Mouse (Mus musculus) heart, postnatal 4 days (tissue): ENCODE data around the gene Selenoh. TPM values are rescaled to one million over a fixed set of nuclear protein-coding genes. Genes with fewer than 3 reads are reported as not detected.
"Not testable (repeated sequence)": the region's sequence is repeated elsewhere in the genome, so short reads cannot be mapped to it uniquely, and the experiment has no call there.

ENCODE experiments used
- DNase-seq: peaks from one replicate; pipeline ENCODE4 v3.0.0; 2021
- total RNA-seq, 2 experiments: library from RNA; stranded (reverse); gene quantifications; 2 replicates each; pipeline ENCODE4 v1.2.3; 2021

The Selenoh gene
- total RNA-seq, result 100 to 1,000 TPM; 109 to 112 TPM

- peak; percentile 88 for DNase-seq
Measured at GRCm38 (mm10) chr2:84670569-84670933, at the start of gene Selenoh. Gene Selenoh (minus strand): TSS chr2:84670770.

GRCm38 (mm10) chr2:84717357-84717756 lies 46.8 kb upstream of the Selenoh start:
- peak; percentile 16 for DNase-seq

GRCm38 (mm10) chr2:84716423-84717355 lies 46.1 kb upstream of the Selenoh start:
- DNase-seq, result no peak

- DNase-seq, result no peak
Measured at GRCm38 (mm10) chr2:84715562-84716361, 45.2 kb upstream of the Selenoh start.

GRCm38 (mm10) chr2:84714811-84715561 lies 44.4 kb upstream of the Selenoh start, which contains the start of gene Zdhhc5:
Gene Zdhhc5 (minus strand): TSS chr2:84715180.
- DNase-seq, result peak; percentile 99

GRCm38 (mm10) chr2:84714422-84714810 lies 43.8 kb upstream of the Selenoh start:
- DNase-seq, result no peak

- no peak for DNase-seq
Measured at GRCm38 (mm10) chr2:84711898-84712297, 41.3 kb upstream of the Selenoh start.

GRCm38 (mm10) chr2:84707523-84707922 lies 37.0 kb upstream of the Selenoh start:
- no peak for DNase-seq

- no peak for DNase-seq
Measured at GRCm38 (mm10) chr2:84705295-84705694, 34.7 kb upstream of the Selenoh start.

- no peak for DNase-seq
Measured at GRCm38 (mm10) chr2:84704329-84704728, 33.8 kb upstream of the Selenoh start.

- no peak for DNase-seq
Measured at GRCm38 (mm10) chr2:84703497-84703896, 32.9 kb upstream of the Selenoh start.

GRCm38 (mm10) chr2:84695007-84695695 lies 24.6 kb upstream of the Selenoh start:
- DNase-seq, result no peak

- DNase-seq, result no peak
Measured at GRCm38 (mm10) chr2:84690050-84690449, 19.5 kb upstream of the Selenoh start.

- DNase-seq, result no peak
Measured at GRCm38 (mm10) chr2:84688080-84688844, 17.7 kb upstream of the Selenoh start.

- no peak for DNase-seq
Measured at GRCm38 (mm10) chr2:84682605-84683183, 12.1 kb upstream of the Selenoh start.

- no peak for DNase-seq
Measured at GRCm38 (mm10) chr2:84679016-84679415, 8.4 kb upstream of the Selenoh start, which contains the start of gene Tmx2. Gene Tmx2 (minus strand): TSS chr2:84679140.

- DNase-seq, result peak; percentile 93
Measured at GRCm38 (mm10) chr2:84677968-84678880, 7.7 kb upstream of the Selenoh start, which contains the start of the genes Gm28635 and Med19. Gene Gm28635 (minus strand): TSS chr2:84678041. Gene Med19 (plus strand): TSS chr2:84678402.

GRCm38 (mm10) chr2:84677270-84677967 lies 6.8 kb upstream of the Selenoh start:
- no peak for DNase-seq

- DNase-seq, result not testable (repeated sequence)
Measured at GRCm38 (mm10) chr2:84671535-84671934, 965 bp upstream of the Selenoh start.
